In the genomic region with DNA sequence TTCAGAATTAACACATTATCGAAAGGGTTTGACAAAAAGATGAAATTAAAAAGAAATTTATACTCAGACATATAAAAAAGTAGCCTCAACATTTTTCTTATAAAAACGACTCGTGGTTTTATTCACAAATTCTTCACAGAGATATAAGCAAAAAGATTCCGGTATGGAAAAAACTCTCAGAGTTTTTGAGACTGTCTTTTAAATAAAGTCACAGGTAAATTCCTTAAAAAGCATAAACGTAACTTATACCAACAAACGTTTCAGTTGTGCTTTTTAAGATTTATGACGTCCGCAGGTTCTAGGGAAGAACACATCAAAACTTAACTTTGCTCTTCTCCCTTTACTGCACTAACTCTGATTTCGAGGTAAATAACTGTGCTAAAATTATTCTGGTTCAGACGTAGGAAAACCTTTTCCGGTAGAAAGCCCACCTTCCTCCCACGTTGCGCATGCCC, we compare ENCODE assay signal across 8 mouse cellular contexts. TPM values are rescaled to one million over a fixed set of nuclear protein-coding genes. Genes with fewer than 3 reads are reported as not detected.
A peak's percentile ranks its signal among the peaks of the same experiment; 100 is the strongest.
DNase-seq lines count a peak whose midpoint lies in the region; ATAC-seq and TF ChIP-seq lines count a peak whose summit lies in the region.

No protein-coding gene starts in this region.

- peak overlapping the region; percentile 98 for H3K27ac ChIP-seq in heart, postnatal 0 days (ENCODE audit: low read depth)
- H3K27ac ChIP-seq in hindbrain, embryonic 11.5 days (ENCODE audit: low read depth, low read length) = peak overlapping the region; percentile 91
- H3K27ac ChIP-seq in midbrain, embryonic 11.5 days (ENCODE audit: low read depth, low read length) = peak overlapping the region; percentile 94

- in situ Hi-C loops in Patski (cut with MboI; ENCODE audit: low pct_unique_long_range_greater_than_20kb) = loop anchor here (10.0 kb wide), 1 partner anchor 193 kb away; a partner anchor contains a TSS

- H3K36me3 ChIP-seq in heart, postnatal 0 days (replicated peaks; ENCODE audit: control insufficient read depth, insufficient read depth, low read length) = peaks cover 23% of the 10 kb centered on the region
- no peaks in the 10 kb centered on the region for H3K36me3 ChIP-seq in hindbrain, embryonic 11.5 days (ENCODE audit: control insufficient read depth, insufficient read depth, low read length)
- H3K36me3 ChIP-seq in midbrain, embryonic 11.5 days (ENCODE audit: control insufficient read depth, insufficient read depth, low read length) = no peaks in the 10 kb centered on the region

- POLR2A ChIA-PET in Patski (lab: Charles Lee) = no interaction called here

- peak overlapping the region; percentile 75 for H3K4me2 ChIP-seq in heart, postnatal 0 days (ENCODE audit: low read depth, low read length)
- peak overlapping the region; percentile 76 for H3K4me2 ChIP-seq in hindbrain, embryonic 11.5 days (replicated peaks; ENCODE audit: low read depth, low read length)
- peak overlapping the region; percentile 80 for H3K4me2 ChIP-seq in midbrain, embryonic 11.5 days

- peaks cover 12% of the 10 kb centered on the region for H3K4me1 ChIP-seq in heart, postnatal 0 days (ENCODE audit: control insufficient read depth, insufficient read depth)
- H3K4me1 ChIP-seq in hindbrain, embryonic 11.5 days (replicated peaks; ENCODE audit: control insufficient read depth, insufficient read depth, low read length) = 0 out of 2 replicates have a peak, but pooled peaks cover 2% of the 10 kb centered on the region
- H3K4me1 ChIP-seq in midbrain, embryonic 11.5 days (ENCODE audit: control insufficient read depth, insufficient read depth, low read length) = peaks cover 8% of the 10 kb centered on the region

- CTCF ChIA-PET in Patski (lab: Charles Lee) = interaction anchor here (0.9 to 2.8 kb wide), 4 partner anchors 8 to 422 kb away, joined by 3 to 15 read pairs (median 8); no protein-coding TSS in a partner anchor

- no peak for TF ChIP-seq EP300 in heart, postnatal 0 days (IDR thresholded peaks at IDR 0.05; ENCODE audit: low read depth)

- no peak for TF ChIP-seq CTCF in heart, postnatal 0 days (IDR thresholded peaks at IDR 0.05; ENCODE audit: low read depth)
- TF ChIP-seq CTCF in Patski (IDR thresholded peaks at IDR 0.05) = no peak

- peak overlapping the region; percentile 95 for H3K4me3 ChIP-seq in heart, postnatal 0 days (ENCODE audit: low read depth, low read length)
- H3K4me3 ChIP-seq in hindbrain, embryonic 11.5 days (ENCODE audit: low read depth, low read length) = peak overlapping the region; percentile 89
- peak overlapping the region; percentile 88 for H3K4me3 ChIP-seq in midbrain, embryonic 11.5 days (ENCODE audit: low read depth, low read length)

- no peak for ATAC-seq in heart, postnatal 0 days (ENCODE audit: insufficient read depth, low read depth)
- ATAC-seq in Patski = no peak
- ATAC-seq in hindbrain, embryonic 11.5 days (ENCODE audit: low FRiP score) = no peak
- no peak for ATAC-seq in midbrain, embryonic 11.5 days (ENCODE audit: low FRiP score)

- H3K9ac ChIP-seq in heart, postnatal 0 days (replicated peaks; ENCODE audit: low read depth, low read length) = peak overlapping the region; percentile 94
- peak overlapping the region; percentile 84; the same call in 1 of the 2 replicates for H3K9ac ChIP-seq in hindbrain, embryonic 11.5 days (ENCODE audit: low read depth, low read length)
- H3K9ac ChIP-seq in midbrain, embryonic 11.5 days (ENCODE audit: low read length) = 0 out of 2 replicates have a peak overlapping the region, but pooled peaks have one; percentile 1

- DNase-seq in heart, postnatal 0 days (ENCODE audit: low spot score) = no peak
- DNase-seq in heart, postnatal 36 days = no peak
- peak; percentile 50 for DNase-seq in Patski (ENCODE audit: low read depth, low spot score)
- no peak for DNase-seq in hindbrain, embryonic 11.5 days (ENCODE audit: low spot score)
- DNase-seq in midbrain, embryonic 11.5 days (ENCODE audit: low spot score, missing footprints) = no peak
- no peak for DNase-seq in frontal cortex, postnatal 25 days (ENCODE audit: low spot score in 2 of 2)
- no peak for DNase-seq in left cerebral cortex, postnatal 36 days (ENCODE audit: low spot score in 2 of 2)
- no peak for DNase-seq in embryo, embryonic 9.5 days (ENCODE audit: extremely low spot score)

- under 1% methylated on average over 13 of the region's 13 CpGs for WGBS in heart, postnatal 0 days
- WGBS in hindbrain, embryonic 11.5 days = under 1% methylated on average over 13 of the region's 13 CpGs
- WGBS in midbrain, embryonic 11.5 days = 1% methylated on average over 13 of the region's 13 CpGs

- no peaks in the 10 kb centered on the region for H3K27me3 ChIP-seq in heart, postnatal 0 days (ENCODE audit: control insufficient read depth, insufficient read depth, low read length)
- no peaks in the 10 kb centered on the region for H3K27me3 ChIP-seq in Patski
- H3K27me3 ChIP-seq in hindbrain, embryonic 11.5 days (ENCODE audit: control insufficient read depth, insufficient read depth, low read length) = peaks cover 3% of the 10 kb centered on the region; the same call in 1 of the 2 replicates
- no peaks in the 10 kb centered on the region for H3K27me3 ChIP-seq in midbrain, embryonic 11.5 days (ENCODE audit: control insufficient read depth, insufficient read depth, low read length)

- intact Hi-C loops in heart, postnatal 36 days (cut with DNase I) = loop anchor here (2.0 to 5.0 kb wide), 2 partner anchors 191 to 366 kb away; a partner anchor contains a TSS
- intact Hi-C loops in left cerebral cortex, postnatal 36 days (cut with DNase I) = loop anchor here (5.0 to 10.0 kb wide), 2 partner anchors 191 to 363 kb away; a partner anchor contains a TSS

- no peaks in the 10 kb centered on the region for H3K9me3 ChIP-seq in heart, postnatal 0 days (replicated peaks; ENCODE audit: control insufficient read depth, low read length)
- H3K9me3 ChIP-seq in hindbrain, embryonic 11.5 days (ENCODE audit: control insufficient read depth, low read length) = no peaks in the 10 kb centered on the region
- H3K9me3 ChIP-seq in midbrain, embryonic 11.5 days (ENCODE audit: control insufficient read depth, low read length) = no peaks in the 10 kb centered on the region

RNA-seq across cellular contexts. Expression of a gene that starts 0.2 kb away (rescaled TPM):
- 14.9 and 18.3 TPM in 2 replicates for total RNA-seq in heart, postnatal 0 days (2014; rRNA removed; ENCODE audit: low replicate concordance)
- polyA plus RNA-seq in heart, postnatal 0 days (2015; fragmentation: Nextera tagmentation; extraction: Ambion mirVana) = 15.1 and 17.2 TPM in 2 replicates
- total RNA-seq in heart, postnatal 36 days (2021) = 10 to 100 TPM; 13.7 to 16.7 TPM
- polyA plus RNA-seq in Patski (2021) = 30.9 TPM
- polyA plus RNA-seq in hindbrain, embryonic 11.5 days (2014; fragmentation: Nextera tagmentation; extraction: Ambion mirVana) = 35.9 and 36.1 TPM in 2 replicates
- polyA plus RNA-seq in midbrain, embryonic 11.5 days (2014; fragmentation: Nextera tagmentation; extraction: Ambion mirVana) = 37.5 and 38.7 TPM in 2 replicates
- 10 to 100 TPM; 11.1 to 15.3 TPM for total RNA-seq in left cerebral cortex, postnatal 36 days (2021)

RNA-seq across cellular contexts. Expression of a gene that starts 1.9 kb away (rescaled TPM):
- total RNA-seq in heart, postnatal 0 days (2014; rRNA removed; ENCODE audit: low replicate concordance) = not detected in 2 replicates
- polyA plus RNA-seq in heart, postnatal 0 days (2015; fragmentation: Nextera tagmentation; extraction: Ambion mirVana) = not detected in 2 replicates
- not detected for total RNA-seq in heart, postnatal 36 days (2021)
- polyA plus RNA-seq in Patski (2021) = 0.05 TPM
- polyA plus RNA-seq in hindbrain, embryonic 11.5 days (2014; fragmentation: Nextera tagmentation; extraction: Ambion mirVana) = 0.22 and 0.49 TPM in 2 replicates
- polyA plus RNA-seq in midbrain, embryonic 11.5 days (2014; fragmentation: Nextera tagmentation; extraction: Ambion mirVana) = 0.15 TPM in 2 replicates
- total RNA-seq in left cerebral cortex, postnatal 36 days (2021) = 1 to 10 TPM in 1 of 2 experiments, under 1 TPM in 1; 0.99 to 1.1 TPM

RNA-seq across cellular contexts. Expression of a gene that starts 42.7 kb away (rescaled TPM):
- total RNA-seq in heart, postnatal 0 days (2014; rRNA removed; ENCODE audit: low replicate concordance) = not detected in 2 replicates
- not detected in 2 replicates for polyA plus RNA-seq in heart, postnatal 0 days (2015; fragmentation: Nextera tagmentation; extraction: Ambion mirVana)
- total RNA-seq in heart, postnatal 36 days (2021) = not detected
- not detected for polyA plus RNA-seq in Patski (2021)
- not detected in 2 replicates for polyA plus RNA-seq in hindbrain, embryonic 11.5 days (2014; fragmentation: Nextera tagmentation; extraction: Ambion mirVana)
- polyA plus RNA-seq in midbrain, embryonic 11.5 days (2014; fragmentation: Nextera tagmentation; extraction: Ambion mirVana) = not detected in 2 replicates
- total RNA-seq in left cerebral cortex, postnatal 36 days (2021) = not detected

RNA-seq across cellular contexts. Expression of a gene that starts 46.0 kb away (rescaled TPM):
- not detected in 2 replicates for total RNA-seq in heart, postnatal 0 days (2014; rRNA removed; ENCODE audit: low replicate concordance)
- 0.18 and 0.45 TPM in 2 replicates for polyA plus RNA-seq in heart, postnatal 0 days (2015; fragmentation: Nextera tagmentation; extraction: Ambion mirVana)
- total RNA-seq in heart, postnatal 36 days (2021) = not detected
- 0.08 TPM for polyA plus RNA-seq in Patski (2021)
- 2.9 and 4.1 TPM in 2 replicates for polyA plus RNA-seq in hindbrain, embryonic 11.5 days (2014; fragmentation: Nextera tagmentation; extraction: Ambion mirVana)
- polyA plus RNA-seq in midbrain, embryonic 11.5 days (2014; fragmentation: Nextera tagmentation; extraction: Ambion mirVana) = 1.6 and 1.9 TPM in 2 replicates
- not detected for total RNA-seq in left cerebral cortex, postnatal 36 days (2021)

RNA-seq across cellular contexts. Expression of a gene that starts 53.8 kb away (rescaled TPM):
- total RNA-seq in heart, postnatal 0 days (2014; rRNA removed; ENCODE audit: low replicate concordance) = 18.9 and 29.6 TPM in 2 replicates
- 8.4 and 8.5 TPM in 2 replicates for polyA plus RNA-seq in heart, postnatal 0 days (2015; fragmentation: Nextera tagmentation; extraction: Ambion mirVana)
- 10 to 100 TPM; 16.9 to 21.6 TPM for total RNA-seq in heart, postnatal 36 days (2021)
- 18.4 TPM for polyA plus RNA-seq in Patski (2021)
- polyA plus RNA-seq in hindbrain, embryonic 11.5 days (2014; fragmentation: Nextera tagmentation; extraction: Ambion mirVana) = 40.2 and 44.3 TPM in 2 replicates
- 32.7 and 37.1 TPM in 2 replicates for polyA plus RNA-seq in midbrain, embryonic 11.5 days (2014; fragmentation: Nextera tagmentation; extraction: Ambion mirVana)
- 1 to 10 TPM; 2.2 to 5.0 TPM for total RNA-seq in left cerebral cortex, postnatal 36 days (2021)

Comparison
In these comparisons a context has a peak if more than half of its experiments do, and no peak if none do; other contexts are left out.
1. H3K9ac ChIP-seq: peak in every context shown above with its lines; median percentile 94 in heart, postnatal 0 days; 84 in hindbrain, embryonic 11.5 days; 1 in midbrain, embryonic 11.5 days.